Mouse (Mus musculus): ENCODE measurements around the gene Wdfy3.

Gene Wdfy3

DNA sequence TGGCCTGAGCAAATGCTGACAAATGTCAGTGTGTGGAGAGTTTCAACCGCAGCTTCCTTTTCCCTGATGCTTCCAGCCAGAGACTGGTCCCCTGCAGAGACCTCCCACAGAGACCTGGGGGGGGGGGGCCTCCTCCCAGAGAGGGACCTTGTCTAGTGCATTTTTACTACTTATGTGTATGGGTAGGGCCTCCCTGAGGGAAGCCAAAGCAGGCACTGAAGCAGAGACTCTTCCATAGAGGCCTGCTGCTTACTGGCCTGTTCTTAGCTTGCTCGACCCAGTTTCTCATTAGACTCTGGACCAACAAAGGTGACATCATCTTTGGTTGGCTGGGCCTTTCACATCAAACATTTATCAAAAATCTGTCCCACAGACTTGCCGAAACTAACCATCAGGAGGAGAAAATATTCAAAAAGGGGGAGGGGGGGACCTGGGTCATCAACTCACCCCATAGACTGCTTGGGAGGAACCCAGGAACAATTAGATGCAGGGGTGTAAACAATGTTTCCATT, 14.5 kb downstream of the Wdfy3 start:
- no peak for DNase-seq (ENCODE audit: low read depth in 2 of 2, low spot score in 2 of 2)

DNA sequence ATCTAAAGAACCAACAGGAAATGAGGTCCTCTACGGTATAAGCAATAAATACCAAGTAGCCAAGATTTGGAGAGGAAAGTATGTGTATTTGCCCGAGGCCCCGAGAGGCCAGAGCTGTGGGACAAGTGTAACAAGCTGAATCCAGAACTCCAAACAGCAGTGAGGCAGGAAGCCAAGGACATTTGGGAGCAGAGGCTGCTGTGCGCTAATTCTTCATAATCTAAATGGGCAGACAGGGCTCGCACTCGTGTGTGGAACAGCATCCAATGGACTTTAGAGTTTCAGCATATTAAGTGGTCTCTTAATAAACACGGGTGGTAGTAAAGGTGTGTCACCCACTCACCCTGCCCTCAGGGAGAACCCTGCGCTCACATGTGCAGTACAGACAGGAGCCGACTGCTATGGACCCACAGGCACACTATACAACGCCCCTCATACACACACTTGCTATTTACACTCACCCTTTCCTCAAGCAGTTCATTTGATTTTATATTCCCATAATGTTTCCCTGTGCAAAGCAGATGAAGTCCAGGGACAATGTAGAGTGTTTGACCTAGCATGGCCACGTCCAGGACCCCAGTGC, 15.1 kb downstream of the Wdfy3 start:
- DNase-seq (ENCODE audit: low read depth in 2 of 2, low spot score in 2 of 2): no peak

DNA sequence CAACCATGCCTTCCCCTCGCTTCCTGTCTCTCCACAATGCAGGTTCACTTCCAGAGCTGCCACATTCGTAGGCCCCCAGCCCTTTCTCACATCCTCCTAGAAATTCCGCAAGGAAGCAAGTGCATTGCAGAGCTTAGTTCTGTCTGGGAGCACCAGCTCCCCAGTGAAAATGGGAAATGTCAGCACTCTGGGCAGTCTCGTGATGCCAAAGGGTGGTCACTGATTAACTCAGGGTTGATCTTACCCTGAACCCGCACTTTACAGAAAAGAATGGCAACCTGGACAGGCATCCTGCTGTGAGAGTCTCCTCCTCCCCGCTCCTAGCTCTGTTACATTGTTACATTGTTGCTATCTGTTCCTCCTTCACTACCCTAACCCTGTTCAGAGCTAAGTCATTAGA, 16.8 kb downstream of the Wdfy3 start:
- DNase-seq (ENCODE audit: low read depth in 2 of 2, low spot score in 2 of 2): no peak

DNA sequence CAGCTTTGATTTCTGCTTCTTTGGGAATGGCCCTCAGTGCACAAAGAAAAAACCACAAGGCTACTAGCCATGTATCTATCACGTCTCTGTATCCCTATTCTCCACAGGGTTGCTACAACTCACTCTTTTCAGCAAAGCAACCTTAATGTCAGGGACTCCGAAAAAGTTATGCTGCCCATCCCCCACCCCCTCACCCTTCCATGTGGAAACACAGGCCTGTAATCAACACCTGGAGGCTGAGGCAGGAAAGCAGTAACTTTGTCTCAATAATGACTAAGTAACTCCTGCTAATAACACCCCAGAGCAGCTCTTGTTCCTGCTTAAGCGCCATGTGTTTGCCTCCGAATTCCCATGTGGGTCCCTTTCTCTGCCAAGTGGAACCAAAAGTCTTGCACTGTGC, 17.3 kb downstream of the Wdfy3 start:
- DNase-seq (ENCODE audit: low read depth in 2 of 2, low spot score in 2 of 2): no peak

DNA sequence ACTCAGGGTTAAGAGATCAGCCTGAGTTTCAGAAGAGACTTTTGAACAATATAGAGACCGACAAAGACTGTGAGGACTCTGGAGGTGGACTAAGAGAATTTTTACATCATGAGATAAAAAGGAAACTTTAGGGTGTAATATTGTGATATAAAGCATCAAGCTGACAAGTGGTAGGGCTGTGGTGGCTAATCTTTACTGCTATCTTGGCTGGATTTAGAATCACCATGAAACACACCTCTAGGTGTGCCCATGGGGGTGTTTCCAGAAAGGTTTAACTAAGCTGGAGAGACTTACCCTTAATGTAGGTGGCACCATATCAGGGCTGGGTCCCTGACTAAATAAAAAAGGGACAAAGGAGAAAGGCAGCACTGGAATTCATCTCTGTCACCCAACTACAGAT, 19.0 kb downstream of the Wdfy3 start:
- no peak for DNase-seq (ENCODE audit: low read depth in 2 of 2, low spot score in 2 of 2)

DNA sequence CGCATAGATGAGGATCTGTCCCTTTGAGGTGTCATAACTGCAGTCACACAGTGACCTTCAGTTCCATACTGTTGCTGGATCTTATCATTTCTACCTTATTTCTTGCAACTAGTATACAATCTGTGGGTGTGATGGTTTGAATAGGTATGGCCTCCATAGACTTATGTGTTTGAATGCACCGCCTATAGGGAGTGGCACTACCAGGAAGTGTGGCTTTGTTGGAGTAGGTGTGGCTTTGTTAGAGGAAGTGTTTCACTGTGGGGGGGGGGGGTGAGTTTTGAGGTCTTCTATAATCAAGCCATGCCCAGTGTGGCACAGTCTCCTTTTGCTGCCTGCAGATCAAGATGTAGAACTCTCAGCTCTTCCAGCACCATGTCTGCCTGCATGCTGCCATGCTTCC, 21.3 kb downstream of the Wdfy3 start:
- DNase-seq (ENCODE audit: low read depth in 2 of 2, low spot score in 2 of 2): no peak

DNA sequence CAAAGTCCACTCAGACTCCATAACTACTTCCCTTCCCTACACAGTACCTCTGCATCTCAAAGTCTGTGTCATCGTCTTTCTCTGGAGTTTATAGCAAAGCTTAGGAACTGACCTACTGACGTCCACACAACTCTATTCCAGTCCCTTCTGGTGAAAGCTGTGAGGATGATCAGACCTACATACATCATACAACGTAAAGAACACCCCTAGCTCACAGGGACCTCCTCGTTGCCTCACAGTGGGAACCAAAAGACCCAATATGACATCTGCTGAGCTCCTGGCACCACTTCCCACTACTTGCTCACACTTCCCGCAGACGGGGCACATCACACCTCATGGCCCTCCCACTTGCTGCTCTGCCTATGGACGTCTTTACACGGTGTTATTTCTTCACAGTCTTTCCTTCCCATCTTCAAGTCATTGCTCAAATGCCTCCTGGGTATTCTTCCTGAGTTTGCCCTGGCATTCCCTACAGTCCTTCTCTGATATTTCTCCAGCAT, 23.1 kb downstream of the Wdfy3 start:
- no peak for DNase-seq (ENCODE audit: low read depth in 2 of 2, low spot score in 2 of 2)

DNA sequence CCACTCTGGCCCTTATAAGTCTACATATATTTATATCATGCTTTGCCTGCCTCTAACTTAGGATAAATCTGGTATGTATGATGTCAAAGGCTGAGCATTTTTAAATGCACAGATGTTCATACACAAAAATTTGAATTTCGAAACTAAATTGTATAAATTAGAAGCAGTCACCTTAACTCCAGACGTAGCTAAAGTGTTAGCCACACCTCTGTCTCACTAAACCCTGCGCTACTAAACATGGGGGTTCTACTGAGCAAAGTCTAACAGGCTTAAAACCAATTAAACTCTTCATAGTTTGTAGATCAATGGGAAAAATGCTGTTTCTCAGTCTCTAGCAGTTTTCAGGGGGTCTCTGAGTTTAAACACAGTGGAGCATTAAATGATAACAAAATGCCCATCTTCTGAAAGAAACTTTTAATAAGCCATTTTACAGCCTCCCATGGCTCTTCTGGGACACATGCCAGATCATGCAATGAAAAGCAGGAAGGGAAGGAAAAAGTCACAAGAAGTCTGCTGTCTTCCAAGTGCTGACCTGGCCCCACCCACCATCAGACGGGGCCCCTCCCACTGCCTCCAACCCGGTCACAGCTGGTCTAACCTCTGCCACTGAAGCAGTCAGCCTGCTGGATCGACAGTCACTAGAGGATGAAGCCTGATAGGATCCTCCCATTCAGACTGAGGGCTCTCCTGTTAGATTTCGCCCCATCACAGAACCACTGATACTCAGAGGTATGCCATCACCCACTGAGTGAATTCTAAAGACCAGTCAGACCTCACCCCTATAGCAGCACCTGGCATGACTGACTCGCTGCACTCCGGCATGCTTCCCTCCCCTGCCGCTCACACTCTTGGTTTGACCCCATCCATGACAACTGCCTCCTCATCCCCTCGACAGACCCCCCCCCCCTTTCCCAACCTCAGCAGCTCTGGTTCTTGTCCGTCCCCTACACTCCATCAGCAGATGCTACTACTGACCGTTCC, 23.8 kb downstream of the Wdfy3 start:
- no peak for DNase-seq (ENCODE audit: low read depth in 2 of 2, low spot score in 2 of 2)

DNA sequence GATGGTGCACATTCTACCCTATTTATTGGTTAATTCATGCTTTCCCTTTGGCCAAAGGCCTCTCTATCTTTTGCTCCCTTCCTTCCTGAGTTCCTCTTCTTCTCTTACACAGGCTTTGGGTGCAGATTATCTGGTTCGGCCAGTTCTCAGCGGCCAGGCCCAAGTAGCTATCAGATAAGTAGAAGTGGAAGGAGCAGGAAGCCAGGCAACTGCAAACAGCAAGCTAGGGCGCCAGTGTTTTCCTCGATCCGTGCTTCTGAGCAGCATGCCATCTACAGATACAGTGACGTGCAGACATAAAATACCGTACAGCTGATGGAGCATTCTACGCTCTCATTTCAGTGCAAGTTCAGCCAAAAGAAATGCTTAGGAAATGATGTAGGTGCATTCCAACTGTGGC, 24.5 kb downstream of the Wdfy3 start:
- no peak for DNase-seq (ENCODE audit: low read depth in 2 of 2, low spot score in 2 of 2)

DNA sequence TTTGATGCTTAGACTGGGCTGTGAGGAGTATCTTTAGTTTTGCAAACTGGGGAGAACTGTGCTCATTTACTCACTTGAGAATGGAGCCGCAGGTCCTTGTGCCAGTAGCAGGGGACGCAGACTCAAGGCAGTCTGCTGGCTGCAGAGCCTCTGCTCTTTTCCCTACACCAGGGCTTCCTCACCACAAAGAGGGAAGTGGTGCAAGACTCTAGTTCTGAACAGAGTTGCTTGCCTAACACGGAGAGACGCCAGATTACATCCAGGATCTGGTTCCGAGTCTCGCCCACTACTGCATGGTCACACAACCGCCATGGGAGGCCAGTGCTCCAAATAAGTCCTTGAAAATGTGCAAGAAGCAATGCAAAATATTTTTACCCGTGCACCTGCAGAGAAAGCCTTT, 36.4 kb downstream of the Wdfy3 start:
- no peak for DNase-seq (ENCODE audit: low read depth in 2 of 2, low spot score in 2 of 2)

DNA sequence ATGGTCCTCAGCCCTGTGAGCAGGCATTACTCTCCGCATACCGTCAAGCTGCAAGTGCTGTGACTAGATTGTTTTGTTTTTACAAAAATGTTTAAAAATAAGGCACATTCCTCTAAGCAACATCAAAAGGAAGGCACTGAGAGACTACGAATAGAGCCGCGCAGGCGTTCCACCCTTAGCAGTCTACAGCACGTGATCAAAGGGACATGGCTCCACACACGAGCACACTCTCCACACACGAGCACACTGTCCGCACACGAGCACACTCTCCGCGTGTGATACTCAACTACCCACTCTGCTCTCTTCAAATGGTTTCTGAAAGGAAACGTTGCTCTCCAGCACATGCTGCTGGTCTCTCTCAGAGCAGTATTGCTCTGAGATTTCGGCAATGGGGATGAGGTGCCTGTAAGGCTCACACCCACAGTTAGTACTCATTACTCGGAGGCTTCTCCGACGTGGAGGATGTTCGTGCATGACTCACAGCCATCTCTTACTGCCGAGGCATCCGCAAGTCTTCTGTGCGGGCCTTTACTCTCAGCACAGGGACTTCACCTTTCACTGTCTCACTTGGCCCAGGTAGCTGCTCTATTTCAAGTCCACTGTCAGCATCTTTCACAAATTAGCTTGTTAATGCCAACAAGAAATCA, 37.0 kb downstream of the Wdfy3 start:
- no peak for DNase-seq (ENCODE audit: low read depth in 2 of 2, low spot score in 2 of 2)

DNA sequence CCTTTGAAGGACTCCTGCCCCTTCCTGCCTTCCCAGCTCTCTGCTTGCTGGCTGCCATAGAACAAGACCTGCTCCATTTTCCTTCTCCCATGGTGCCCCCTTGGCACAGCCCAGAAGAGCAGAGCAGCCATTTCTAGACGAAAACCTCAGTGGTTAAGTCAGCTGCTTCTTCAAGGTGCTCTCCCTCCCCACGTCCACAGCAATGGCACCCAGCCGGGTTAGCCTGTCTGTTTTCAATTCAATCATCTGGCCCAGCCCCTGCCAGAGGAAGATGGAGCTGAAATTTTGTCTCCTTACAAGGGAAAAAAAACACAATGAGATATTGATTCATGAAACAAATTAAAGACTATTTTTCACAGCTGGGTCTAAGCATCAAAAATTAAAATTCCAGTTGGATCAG, 37.5 kb downstream of the Wdfy3 start:
- no peak for DNase-seq (ENCODE audit: low read depth in 2 of 2, low spot score in 2 of 2)

DNA sequence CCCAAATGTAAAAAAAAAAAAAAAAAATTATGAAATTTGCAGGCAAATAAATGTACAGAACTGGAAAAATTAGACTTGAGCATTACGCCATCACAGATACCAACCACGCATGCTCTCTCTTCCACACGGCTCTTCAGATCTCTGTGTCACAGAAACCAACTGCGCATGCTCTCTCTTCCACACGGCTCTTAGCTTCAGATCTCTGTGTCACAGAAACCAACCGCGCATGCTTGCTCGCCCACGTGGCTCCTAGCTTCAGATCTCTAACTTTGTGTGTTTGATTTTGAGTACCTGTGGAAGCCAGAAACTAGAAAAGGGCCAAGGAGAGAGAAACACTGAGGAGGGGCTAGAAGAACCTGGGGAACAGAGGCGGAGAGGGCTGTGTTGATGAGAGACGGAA, 46.3 kb downstream of the Wdfy3 start:
- DNase-seq (ENCODE audit: low read depth in 2 of 2, low spot score in 2 of 2): no peak

DNA sequence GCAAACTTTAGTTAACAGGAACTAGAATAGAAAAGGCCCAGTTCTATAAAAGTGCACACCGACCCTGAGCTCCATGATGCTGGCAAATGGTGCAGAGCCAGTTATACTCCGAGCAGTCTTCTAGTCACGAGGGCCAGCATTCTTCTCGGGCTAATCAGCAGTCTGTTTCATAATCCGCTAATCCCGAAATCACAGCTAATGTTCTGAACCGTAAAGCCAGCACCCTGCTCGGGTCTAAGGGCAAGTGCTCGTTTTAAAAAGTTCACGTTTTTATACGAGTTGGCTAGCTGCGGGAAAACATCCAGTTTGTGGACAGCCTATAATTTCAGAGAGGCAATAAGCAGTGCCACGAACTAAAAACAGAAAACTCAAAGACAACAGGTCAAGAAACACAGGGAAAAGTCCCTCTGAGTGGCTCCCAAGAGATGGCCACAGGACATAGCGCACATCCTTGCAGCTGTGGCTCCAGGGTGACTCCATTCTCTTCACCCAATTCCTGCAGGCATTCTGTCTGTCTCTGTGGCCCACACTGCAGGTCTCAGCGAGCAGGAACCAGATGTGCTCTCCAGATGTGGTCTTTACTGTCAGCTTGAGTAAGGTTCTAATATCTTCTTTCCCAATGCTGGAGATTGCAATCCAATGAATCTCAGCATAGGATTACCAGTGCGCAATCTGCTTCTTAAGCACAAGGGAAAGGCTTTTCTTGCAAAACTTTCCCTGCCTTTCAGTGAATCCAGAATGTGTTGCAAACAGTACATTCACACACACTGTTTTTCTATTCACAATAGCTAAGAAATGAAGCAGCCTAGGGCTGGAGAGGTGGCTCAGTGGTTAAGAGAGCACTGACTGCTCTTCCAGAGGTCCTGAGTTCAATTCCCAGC, 47.5 kb downstream of the Wdfy3 start:
- no peak for DNase-seq (ENCODE audit: low read depth in 2 of 2, low spot score in 2 of 2)

DNA sequence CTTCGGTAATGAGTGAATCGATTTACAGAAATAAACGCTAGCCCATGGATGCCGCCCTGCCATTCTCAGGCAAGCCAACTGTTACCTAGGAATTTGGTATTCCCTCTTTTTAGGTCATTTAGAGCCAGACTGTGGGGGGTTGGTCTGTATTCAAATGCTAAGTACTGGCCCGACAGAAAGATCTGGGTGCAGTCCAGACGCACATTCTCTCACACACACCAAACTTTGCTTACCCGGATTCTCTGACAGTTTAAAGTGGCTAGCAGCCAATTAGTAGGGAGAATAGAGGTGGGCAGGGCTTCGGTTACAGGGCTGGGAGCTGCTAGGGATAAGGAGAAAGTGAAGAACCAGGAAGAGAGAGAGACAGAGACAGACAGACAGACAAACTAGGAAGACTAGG, 55.5 kb downstream of the Wdfy3 start:
- DNase-seq (ENCODE audit: low read depth in 2 of 2, low spot score in 2 of 2): no peak

DNA sequence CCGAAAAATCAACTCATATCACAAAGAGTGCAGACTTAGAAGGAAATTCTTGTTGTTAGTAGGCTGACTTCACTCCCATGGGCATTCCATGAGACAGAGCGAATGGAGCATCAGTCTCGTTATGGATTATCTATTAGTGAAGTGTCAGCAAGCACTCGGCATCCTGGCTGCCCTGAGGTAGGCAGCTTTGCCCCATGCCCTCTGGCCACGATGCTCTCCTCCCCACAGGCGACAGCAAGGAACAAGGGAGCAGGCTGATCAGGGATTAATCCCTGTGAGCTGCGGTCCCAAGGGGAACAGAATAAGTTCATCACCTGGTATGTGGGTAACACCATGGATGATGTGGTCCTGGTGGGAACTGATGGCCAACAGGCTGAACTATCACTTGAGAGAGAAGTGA, 55.9 kb downstream of the Wdfy3 start:
- DNase-seq (ENCODE audit: low read depth in 2 of 2, low spot score in 2 of 2): no peak

DNA sequence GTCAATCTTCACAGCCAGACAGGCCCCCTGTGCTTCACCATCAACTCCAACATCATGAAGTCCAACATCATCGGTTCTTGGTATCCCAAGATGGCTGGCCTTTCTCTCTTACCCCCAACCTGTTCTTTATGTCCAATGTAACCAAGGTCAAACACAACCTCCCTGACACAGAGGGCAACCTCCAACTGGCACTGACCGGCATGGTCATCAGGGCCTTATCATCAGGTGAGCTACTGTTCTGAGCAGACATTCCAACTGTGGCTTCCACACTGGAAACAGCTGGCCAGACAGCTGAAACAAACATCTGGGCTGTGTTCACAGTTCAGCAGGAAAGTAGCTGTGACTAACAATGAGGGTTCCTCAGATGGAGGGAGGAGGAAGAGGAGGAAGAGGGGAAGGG, 58.8 kb downstream of the Wdfy3 start:
- no peak for DNase-seq (ENCODE audit: low read depth in 2 of 2, low spot score in 2 of 2)

DNA sequence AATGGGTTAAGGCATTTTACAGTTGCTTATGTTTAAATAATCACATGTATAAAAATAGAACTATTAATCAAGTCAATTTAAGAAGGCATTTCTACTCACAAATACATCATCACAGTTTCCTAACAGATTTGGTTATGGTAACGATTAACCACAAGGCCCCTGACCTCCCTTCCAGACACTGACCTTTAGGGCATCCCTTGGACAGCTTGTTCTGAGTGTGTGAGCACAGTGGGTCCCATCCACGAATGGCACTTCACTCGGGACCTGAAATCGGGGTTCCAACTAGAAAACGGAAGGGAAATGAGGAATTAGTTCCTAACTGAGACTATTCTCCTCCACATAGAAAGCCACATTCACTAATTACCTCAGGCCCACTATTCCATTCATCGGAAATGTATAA, 60.1 kb downstream of the Wdfy3 start:
- DNase-seq (ENCODE audit: low read depth in 2 of 2, low spot score in 2 of 2): no peak

DNA sequence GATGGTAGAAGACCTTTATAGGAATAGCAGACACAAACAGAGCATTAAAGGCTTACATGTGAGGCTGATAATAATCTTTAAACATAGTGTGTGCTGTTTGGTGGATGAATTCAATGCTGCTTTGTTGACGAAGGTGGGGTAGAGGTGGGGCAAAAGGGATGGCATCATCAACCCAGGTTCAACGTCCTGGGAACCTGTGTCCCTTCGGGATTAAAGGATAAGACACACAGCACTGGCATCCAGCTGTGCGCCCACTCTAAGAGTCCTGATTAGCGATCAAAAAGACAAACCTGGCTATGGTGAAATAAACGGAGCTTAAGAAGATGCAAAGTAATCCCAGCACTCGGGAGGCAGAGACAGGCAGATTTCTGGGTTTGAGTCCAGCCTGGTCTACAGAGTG, 61.0 kb downstream of the Wdfy3 start:
- DNase-seq (ENCODE audit: low read depth in 2 of 2, low spot score in 2 of 2): no peak

DNA sequence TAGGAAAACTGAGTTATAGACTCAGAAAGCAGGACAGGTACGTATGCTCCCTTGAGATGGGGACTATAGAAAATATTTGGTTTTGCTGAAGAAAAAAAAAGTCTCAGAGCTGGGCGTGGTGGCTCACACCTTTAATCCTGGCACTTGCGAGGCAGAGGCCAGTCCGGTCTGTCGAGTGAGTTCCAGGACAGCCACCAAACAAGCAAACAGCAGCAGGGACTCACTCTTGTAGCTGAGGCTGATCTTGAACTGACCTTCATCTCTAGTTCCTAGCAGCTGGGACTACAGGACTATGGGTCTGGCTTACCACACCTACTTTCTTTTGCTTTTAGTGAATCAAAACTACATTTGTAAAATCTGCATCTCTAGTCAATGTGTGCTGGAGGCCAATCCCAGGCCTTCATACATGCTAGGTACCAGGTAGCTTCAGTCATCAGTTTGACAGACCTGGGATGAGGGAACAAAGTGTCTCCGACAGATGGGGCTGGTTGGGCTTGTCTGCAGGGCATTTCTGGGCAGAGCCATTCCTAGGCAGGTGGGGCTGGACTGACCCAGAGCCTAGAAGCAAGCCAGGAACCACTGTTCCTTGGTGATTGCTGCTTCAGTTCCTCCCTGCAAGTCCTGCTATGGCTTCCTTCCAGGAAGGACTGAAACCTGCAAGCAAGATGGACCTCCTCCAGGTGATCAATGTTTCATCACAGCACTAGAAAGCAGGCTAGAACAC, 63.3 kb downstream of the Wdfy3 start:
- no peak for DNase-seq (ENCODE audit: low read depth in 2 of 2, low spot score in 2 of 2)

Data from CD8-positive naive resting alpha-beta T cell, adult 2 months (primary cell).